Mouse (Mus musculus): ENCODE results near the gene Fads1. TPM values are rescaled to one million over a fixed set of nuclear protein-coding genes. Genes with fewer than 3 reads are reported as not detected.
"Not testable (repeated sequence)": the region's sequence is repeated elsewhere in the genome, so short reads cannot be mapped to it uniquely, and the experiment has no call there.

Fads1 gene
- 157 and 159 TPM in 2 replicates for polyA plus RNA-seq (2015; fragmentation: Nextera tagmentation; extraction: Ambion mirVana)

DNA sequence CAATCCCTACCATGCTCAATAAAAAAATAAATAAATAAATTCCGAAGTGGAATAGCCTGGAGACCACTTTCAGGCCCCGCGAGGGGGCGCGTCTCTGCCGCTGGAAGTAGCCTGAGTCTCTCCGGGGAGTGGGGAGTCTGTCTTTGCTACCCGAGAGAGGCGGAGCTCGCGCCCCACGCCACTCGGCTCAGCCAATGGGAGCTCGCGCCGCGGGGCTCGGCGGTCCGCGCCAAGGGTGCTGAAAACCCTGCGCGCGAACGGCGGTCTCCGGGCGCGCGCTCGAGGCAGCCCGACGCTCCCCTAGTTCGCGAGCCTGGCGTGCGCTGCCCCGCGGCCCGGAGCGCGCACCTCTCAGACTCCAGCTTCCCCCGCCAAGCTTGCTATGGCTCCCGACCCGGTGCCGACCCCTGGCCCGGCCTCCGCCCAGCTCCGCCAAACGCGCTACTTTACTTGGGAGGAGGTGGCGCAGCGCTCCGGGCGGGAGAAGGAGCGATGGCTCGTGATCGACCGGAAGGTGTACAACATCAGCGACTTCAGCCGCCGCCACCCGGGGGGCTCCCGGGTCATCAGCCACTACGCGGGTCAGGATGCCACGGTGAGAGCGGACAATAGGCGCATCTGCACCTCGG lies at the start of gene Fads1:
Gene Fads1 (plus strand): TSS at position 219 of the 629 bp plus-strand sequence.
- peak; percentile 97 for ATAC-seq (ENCODE audit: low FRiP score)
- Histone ChIP-seq H3K27me3 (no peaks in the 10 kb centered on the region), H3K27ac (peak within 1 kb of the TSS; percentile 98), H3K36me3 (peaks cover 27% of the 10 kb centered on the region), H3K4me2 (peak within 1 kb of the TSS; percentile 84), H3K4me1 (replicated peaks) (peaks cover 44% of the 10 kb centered on the region), H3K9ac (peak within 1 kb of the TSS; percentile 94), H3K9me3 (no peaks in the 10 kb centered on the region), H3K4me3 (peak within 1 kb of the TSS; percentile 95)
- under 1% methylated on average over 70 of the region's 70 CpGs for WGBS

GRCm38 (mm10) chr19:10134692-10135091 lies 48.0 kb upstream of the Fads1 start:
- Histone ChIP-seq H3K9ac (no peak overlapping the region), H3K36me3 (no peaks in the 10 kb centered on the region), H3K4me3 (no peak overlapping the region), H3K4me2 (no peak overlapping the region), H3K4me1 (replicated peaks) (no peaks in the 10 kb centered on the region), H3K27ac (no peak overlapping the region), H3K27me3 (no peaks in the 10 kb centered on the region), H3K9me3 (no peaks in the 10 kb centered on the region)
- ATAC-seq (ENCODE audit: low FRiP score), result no peak
- WGBS, result 50% methylated on average over 2 of the region's 2 CpGs

GRCm38 (mm10) chr19:10137423-10137822 lies 45.3 kb upstream of the Fads1 start:
- no peaks in the 10 kb centered on the region for H3K9me3 ChIP-seq
- no peak overlapping the region for H3K9ac ChIP-seq
- no peak overlapping the region for H3K4me2 ChIP-seq
- no peak overlapping the region for H3K27ac ChIP-seq
- H3K27me3 ChIP-seq, result no peaks in the 10 kb centered on the region
- no peaks in the 10 kb centered on the region for H3K4me1 ChIP-seq (replicated peaks)
- 83% methylated on average over 5 of the region's 5 CpGs for WGBS
- no peaks in the 10 kb centered on the region for H3K36me3 ChIP-seq
- H3K4me3 ChIP-seq, result no peak overlapping the region
- ATAC-seq (ENCODE audit: low FRiP score), result no peak

DNA sequence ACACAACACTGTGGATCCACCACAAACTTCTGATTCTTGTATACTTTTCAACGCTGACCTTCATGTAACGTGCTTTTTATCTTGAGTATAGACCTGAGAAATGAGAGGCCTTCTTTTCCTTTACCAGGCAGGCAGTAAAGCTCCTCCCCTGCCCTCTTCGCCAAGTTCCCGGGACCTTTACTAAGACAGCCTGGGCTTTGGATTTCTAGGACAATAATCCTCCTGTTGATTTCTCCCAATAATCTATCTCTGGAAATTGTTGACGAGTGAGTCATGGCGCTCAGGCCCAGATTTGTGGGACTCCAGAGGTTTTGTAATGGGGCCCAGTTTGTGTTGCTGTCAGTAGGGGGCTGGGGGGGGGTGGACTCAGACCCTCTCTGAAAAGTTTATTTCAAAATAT lies 43.0 kb upstream of the Fads1 start:
- H3K36me3 ChIP-seq, result no peaks in the 10 kb centered on the region
- no peak overlapping the region for H3K4me2 ChIP-seq
- no peak overlapping the region for H3K4me3 ChIP-seq
- H3K27ac ChIP-seq, result no peak overlapping the region
- no peak overlapping the region for H3K9ac ChIP-seq
- H3K9me3 ChIP-seq, result no peaks in the 10 kb centered on the region
- 88% methylated on average over 6 of the region's 6 CpGs for whole genome bisulfite sequencing
- no peaks in the 10 kb centered on the region for H3K4me1 ChIP-seq (replicated peaks)
- ATAC-seq (ENCODE audit: low FRiP score), result no peak
- H3K27me3 ChIP-seq, result no peaks in the 10 kb centered on the region

DNA sequence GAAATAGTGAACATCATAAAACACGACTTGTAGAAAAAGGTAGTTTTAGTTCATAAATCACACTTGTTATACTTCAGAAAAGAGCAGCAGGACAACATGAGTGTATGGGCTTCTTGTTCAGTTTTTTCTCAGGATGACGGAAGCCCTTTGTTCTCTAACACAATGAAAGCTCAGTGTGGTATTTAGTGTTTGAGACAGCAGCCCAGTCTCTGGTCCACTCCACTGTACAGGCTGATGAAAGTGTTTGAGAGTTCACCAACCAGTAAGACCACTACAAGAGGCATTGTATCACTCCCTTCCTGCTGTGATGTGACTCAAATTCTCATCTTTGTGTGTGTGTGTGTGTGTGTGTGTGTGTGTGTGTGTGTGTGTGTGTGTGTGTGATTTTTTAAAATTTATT lies 39.0 kb upstream of the Fads1 start:
- Histone ChIP-seq H3K27ac (no peak overlapping the region), H3K4me1 (replicated peaks) (no peaks in the 10 kb centered on the region)
- ATAC-seq (ENCODE audit: low FRiP score), result no peak

DNA sequence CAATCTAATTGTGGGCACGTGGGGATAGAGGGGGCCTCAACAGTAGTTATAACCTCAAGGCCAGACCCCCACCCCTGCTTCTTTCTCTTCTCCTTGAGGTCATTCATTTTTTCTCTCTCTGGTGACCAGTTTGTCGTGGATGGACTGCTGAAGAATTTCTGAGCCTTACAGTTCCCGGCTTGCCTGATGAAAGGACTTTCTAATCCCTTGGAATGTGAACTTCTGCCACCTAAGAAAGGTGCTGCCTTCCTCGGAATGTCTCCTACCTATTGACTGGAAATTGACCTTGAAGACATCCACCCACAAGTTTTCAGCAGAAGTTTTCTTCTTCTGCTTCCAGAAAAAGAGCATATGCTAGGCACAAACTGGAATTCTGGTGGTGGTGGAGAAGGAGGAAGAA lies 38.2 kb upstream of the Fads1 start:
- no peak overlapping the region for H3K9ac ChIP-seq
- WGBS, result 72% methylated on average over 4 of the region's 4 CpGs
- H3K9me3 ChIP-seq, result no peaks in the 10 kb centered on the region
- H3K4me1 ChIP-seq (replicated peaks), result no peaks in the 10 kb centered on the region
- H3K4me3 ChIP-seq, result no peak overlapping the region
- no peak overlapping the region for H3K27ac ChIP-seq
- H3K27me3 ChIP-seq, result no peaks in the 10 kb centered on the region
- ATAC-seq (ENCODE audit: low FRiP score), result no peak
- no peak overlapping the region for H3K4me2 ChIP-seq
- no peaks in the 10 kb centered on the region for H3K36me3 ChIP-seq

More for the DNA sequence above, 39.0 kb upstream of the Fads1 start:
- WGBS, result 19% methylated on average over 2 of the region's 2 CpGs
- H3K9ac ChIP-seq, result no peak overlapping the region
- no peaks in the 10 kb centered on the region for H3K36me3 ChIP-seq
- H3K4me3 ChIP-seq, result no peak overlapping the region
- no peaks in the 10 kb centered on the region for H3K27me3 ChIP-seq
- H3K4me2 ChIP-seq, result no peak overlapping the region
- H3K9me3 ChIP-seq, result no peaks in the 10 kb centered on the region

GRCm38 (mm10) chr19:10148555-10148954 lies 34.1 kb upstream of the Fads1 start:
- Histone ChIP-seq H3K36me3 (no peaks in the 10 kb centered on the region), H3K4me3 (no peak overlapping the region), H3K9me3 (no peaks in the 10 kb centered on the region), H3K9ac (no peak overlapping the region), H3K27ac (no peak overlapping the region), H3K27me3 (no peaks in the 10 kb centered on the region), H3K4me2 (no peak overlapping the region), H3K4me1 (replicated peaks) (no peaks in the 10 kb centered on the region)
- 84% methylated on average over 6 of the region's 6 CpGs for WGBS
- ATAC-seq (ENCODE audit: low FRiP score), result no peak

DNA sequence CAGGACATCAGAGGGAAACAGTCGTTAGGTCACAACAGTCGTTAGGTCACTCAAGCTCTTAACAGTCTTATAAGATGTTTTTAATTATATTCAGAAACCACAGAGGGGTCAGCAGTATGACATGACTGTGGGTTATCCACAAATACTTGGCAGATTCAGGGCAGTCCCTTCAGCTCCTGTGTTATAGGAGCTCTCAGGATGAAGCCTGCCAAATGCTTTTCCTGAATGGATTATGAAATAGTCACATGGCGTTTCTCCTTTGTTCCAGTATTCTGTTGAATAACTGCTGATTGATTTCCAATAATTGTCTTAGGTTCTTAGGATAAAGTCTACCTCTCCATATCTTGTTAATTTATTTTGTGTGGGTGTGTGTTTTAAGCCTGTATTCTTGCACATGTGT lies 33.5 kb upstream of the Fads1 start:
- H3K4me1 ChIP-seq (replicated peaks), result no peaks in the 10 kb centered on the region
- no peak for ATAC-seq (ENCODE audit: low FRiP score)
- H3K9me3 ChIP-seq, result no peaks in the 10 kb centered on the region
- H3K9ac ChIP-seq, result no peak overlapping the region
- no peaks in the 10 kb centered on the region for H3K36me3 ChIP-seq
- 80% methylated on average over 3 of the region's 3 CpGs for WGBS
- no peak overlapping the region for H3K4me3 ChIP-seq
- H3K27me3 ChIP-seq, result no peaks in the 10 kb centered on the region
- no peak overlapping the region for H3K4me2 ChIP-seq
- no peak overlapping the region for H3K27ac ChIP-seq

DNA sequence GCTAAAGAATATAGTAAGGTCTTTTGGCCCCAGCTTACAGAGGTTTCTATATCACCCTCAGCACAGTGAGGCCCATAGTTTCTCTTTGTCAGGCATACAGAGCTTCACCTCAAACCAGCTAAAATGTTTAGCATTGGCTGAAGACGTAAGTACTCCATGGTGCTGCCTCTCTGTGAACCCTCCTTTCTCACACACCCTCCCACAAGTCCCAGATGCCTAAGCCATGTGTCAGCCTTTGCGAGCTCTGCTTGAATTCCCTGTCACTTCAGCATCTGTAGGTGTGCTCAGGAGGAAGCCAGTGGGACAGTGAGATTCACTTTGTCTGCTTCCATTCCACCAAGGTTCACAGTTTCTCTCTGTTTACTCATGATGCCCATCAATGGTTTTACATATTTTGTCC lies 25.0 kb upstream of the Fads1 start:
- Histone ChIP-seq H3K4me3 (no peak overlapping the region), H3K9me3 (no peaks in the 10 kb centered on the region), H3K4me2 (no peak overlapping the region), H3K4me1 (replicated peaks) (no peaks in the 10 kb centered on the region), H3K27me3 (no peaks in the 10 kb centered on the region), H3K36me3 (no peaks in the 10 kb centered on the region), H3K9ac (no peak overlapping the region), H3K27ac (no peak overlapping the region)
- no peak for ATAC-seq (ENCODE audit: low FRiP score)
- WGBS, result 91% methylated on average over 2 of the region's 2 CpGs

DNA sequence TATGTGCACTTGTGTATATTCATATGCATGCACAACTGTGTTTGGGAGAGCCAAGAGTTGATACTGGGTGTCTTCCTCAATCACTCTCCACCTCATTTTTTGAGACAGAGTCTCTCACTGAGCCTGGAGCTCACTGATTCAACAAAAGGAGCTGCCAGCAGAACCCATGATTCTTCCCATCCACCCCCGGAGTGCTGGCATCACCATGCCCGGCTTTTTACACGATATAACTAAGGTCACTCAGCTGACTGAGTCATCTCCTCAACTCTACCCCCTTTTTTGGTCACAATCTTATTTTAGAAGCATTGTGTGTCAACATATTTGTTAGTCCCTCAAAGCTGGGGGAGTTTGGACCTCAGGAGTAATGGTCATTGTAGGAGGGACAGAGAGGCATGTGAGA lies 18.8 kb upstream of the Fads1 start:
- no peak overlapping the region for H3K9ac ChIP-seq
- WGBS, result 88% methylated on average over 3 of the region's 3 CpGs
- H3K27me3 ChIP-seq, result no peaks in the 10 kb centered on the region
- H3K4me3 ChIP-seq, result no peak overlapping the region
- no peak for ATAC-seq (ENCODE audit: low FRiP score)
- no peak overlapping the region for H3K4me2 ChIP-seq
- no peaks in the 10 kb centered on the region for H3K36me3 ChIP-seq
- no peaks in the 10 kb centered on the region for H3K9me3 ChIP-seq
- H3K27ac ChIP-seq, result no peak overlapping the region
- no peaks in the 10 kb centered on the region for H3K4me1 ChIP-seq (replicated peaks)

- not testable (repeated sequence) for H3K9ac ChIP-seq; H3K27ac ChIP-seq; ATAC-seq (ENCODE audit: low FRiP score); H3K4me3 ChIP-seq; H3K4me1 ChIP-seq (replicated peaks); H3K36me3 ChIP-seq; H3K9me3 ChIP-seq; H3K27me3 ChIP-seq; H3K4me2 ChIP-seq
- WGBS, result 82% methylated on average over 4 of the region's 4 CpGs
Observed at GRCm38 (mm10) chr19:10165928-10166327, 16.8 kb upstream of the Fads1 start.

- Histone ChIP-seq H3K4me1 (replicated peaks) (no peaks in the 10 kb centered on the region), H3K36me3 (no peaks in the 10 kb centered on the region), H3K4me3 (no peak overlapping the region), H3K9me3 (no peaks in the 10 kb centered on the region), H3K27me3 (no peaks in the 10 kb centered on the region), H3K27ac (no peak overlapping the region), H3K9ac (no peak overlapping the region), H3K4me2 (no peak overlapping the region)
- 85% methylated on average over 4 of the region's 4 CpGs for WGBS
- ATAC-seq (ENCODE audit: low FRiP score), result no peak
Observed at GRCm38 (mm10) chr19:10167112-10167511, 15.6 kb upstream of the Fads1 start.

DNA sequence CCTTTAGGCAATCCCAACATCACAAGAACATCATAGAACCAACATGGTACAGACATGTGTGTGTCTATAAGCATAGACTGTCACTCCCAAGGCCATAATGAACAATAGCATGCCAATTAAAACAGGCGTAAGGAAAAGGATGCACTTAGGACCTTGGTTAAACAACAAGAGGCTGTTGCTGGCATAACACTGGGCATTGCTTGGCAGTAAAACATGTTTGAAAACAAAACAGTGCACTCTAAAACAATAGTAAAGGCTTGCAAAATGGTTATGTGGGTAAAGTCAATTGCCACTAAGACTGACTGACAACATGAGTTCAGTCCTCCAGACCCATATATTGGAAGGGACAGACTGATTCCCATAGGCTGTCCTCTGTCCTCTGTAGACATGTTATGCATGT lies 14.7 kb upstream of the Fads1 start:
- H3K27me3 ChIP-seq, result no peaks in the 10 kb centered on the region
- no peaks in the 10 kb centered on the region for H3K9me3 ChIP-seq
- no peak for ATAC-seq (ENCODE audit: low FRiP score)
- H3K9ac ChIP-seq, result no peak overlapping the region
- no peaks in the 10 kb centered on the region for H3K36me3 ChIP-seq
- 93% methylated on average over 1 of the region's 1 CpGs for WGBS
- no peak overlapping the region for H3K4me2 ChIP-seq
- H3K4me1 ChIP-seq (replicated peaks), result no peaks in the 10 kb centered on the region
- no peak overlapping the region for H3K4me3 ChIP-seq
- H3K27ac ChIP-seq, result no peak overlapping the region

Data from hindbrain, embryonic 13.5 days (tissue).